Mouse (Mus musculus): ENCODE measurements around the gene Wipf1.

DNA sequence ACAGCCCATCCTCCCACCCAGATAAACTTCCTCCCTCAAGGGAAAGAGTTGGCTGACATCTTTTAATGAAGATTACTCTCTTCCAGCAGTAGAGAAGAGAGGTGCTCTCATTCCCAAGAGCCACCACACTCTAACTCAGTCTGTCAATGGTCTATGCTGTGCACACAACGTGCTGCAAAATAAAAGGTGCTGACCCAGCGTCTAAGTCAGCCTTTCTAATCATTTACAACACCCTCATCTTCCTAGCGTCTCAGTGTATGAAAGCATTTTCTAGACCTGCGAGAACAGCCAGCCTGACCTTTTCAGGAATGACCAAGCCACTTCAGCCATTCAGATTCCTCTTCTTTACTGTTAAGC is 33.2 kb downstream of the Wipf1 start:
- TF ChIP-seq CTCF (IDR thresholded peaks at IDR 0.05; ENCODE audit: borderline replicate concordance, control insufficient read depth, extremely low read depth, insufficient read depth, low read length, poor library complexity) (no peak), POLR2A (IDR thresholded peaks at IDR 0.05; ENCODE audit: control insufficient read depth, extremely low read depth, insufficient read depth, low read length, poor library complexity) (no peak)
